Mouse (Mus musculus) heart, postnatal 25 days (tissue): ENCODE measurements around the gene Ptgir. TPM values are rescaled to one million over a fixed set of nuclear protein-coding genes. Genes with fewer than 3 reads are reported as not detected.
A peak's percentile ranks its signal among the peaks of the same experiment; 100 is the strongest.

ENCODE experiments used
- DNase-seq: peaks from one replicate; pipeline ENCODE4 v3.0.0; 2022; ENCODE audit warnings: low spot score
- intact Hi-C: fragments of 180-260 bp; cut with DNase I; formaldehyde crosslinking; loops from one replicate; pipeline ENCODE4 v1.15.1; 2025
- total RNA-seq, 2 experiments: library from RNA; stranded (reverse); gene quantifications; 2 replicates each; pipeline ENCODE4 v1.2.3; 2021

The Ptgir gene
- total RNA-seq, 2 experiments from 2014 or later = 2.1 to 3.1 TPM

DNA sequence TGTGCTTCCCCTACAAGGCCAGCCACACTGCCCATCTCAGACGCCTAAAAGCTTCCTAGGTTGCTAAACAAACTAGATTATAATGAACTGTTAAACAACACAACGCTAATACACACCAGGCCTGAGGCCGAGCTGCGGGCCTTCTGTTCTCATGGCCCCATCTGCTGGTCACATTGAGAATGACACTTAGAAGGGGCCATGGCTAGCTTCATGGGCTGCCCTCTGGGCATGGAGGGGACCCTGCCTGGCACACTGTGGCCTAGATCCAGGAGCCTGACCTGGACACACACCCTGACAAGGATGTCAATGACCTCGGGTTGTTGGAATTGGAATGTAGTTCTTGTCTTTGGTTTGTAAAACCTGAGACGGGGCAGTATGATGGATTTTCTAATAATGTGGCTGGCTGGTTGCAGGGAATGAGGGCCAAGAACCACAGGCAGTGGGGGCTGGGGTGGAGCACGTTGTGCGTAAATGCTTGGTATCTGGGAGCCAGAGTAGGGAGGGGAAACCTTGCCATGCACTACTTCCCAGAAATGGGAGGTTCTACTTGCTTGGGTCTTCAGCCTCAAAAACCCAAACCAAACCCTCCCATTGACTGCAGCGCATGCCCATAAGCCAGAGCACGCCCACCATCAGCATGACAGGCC is 7.6 kb downstream of the Ptgir start:
- intact Hi-C loops = loop anchor here (2.0 kb wide), 1 partner anchor 41 kb away; no protein-coding TSS in a partner anchor
- DNase-seq = no peak

DNA sequence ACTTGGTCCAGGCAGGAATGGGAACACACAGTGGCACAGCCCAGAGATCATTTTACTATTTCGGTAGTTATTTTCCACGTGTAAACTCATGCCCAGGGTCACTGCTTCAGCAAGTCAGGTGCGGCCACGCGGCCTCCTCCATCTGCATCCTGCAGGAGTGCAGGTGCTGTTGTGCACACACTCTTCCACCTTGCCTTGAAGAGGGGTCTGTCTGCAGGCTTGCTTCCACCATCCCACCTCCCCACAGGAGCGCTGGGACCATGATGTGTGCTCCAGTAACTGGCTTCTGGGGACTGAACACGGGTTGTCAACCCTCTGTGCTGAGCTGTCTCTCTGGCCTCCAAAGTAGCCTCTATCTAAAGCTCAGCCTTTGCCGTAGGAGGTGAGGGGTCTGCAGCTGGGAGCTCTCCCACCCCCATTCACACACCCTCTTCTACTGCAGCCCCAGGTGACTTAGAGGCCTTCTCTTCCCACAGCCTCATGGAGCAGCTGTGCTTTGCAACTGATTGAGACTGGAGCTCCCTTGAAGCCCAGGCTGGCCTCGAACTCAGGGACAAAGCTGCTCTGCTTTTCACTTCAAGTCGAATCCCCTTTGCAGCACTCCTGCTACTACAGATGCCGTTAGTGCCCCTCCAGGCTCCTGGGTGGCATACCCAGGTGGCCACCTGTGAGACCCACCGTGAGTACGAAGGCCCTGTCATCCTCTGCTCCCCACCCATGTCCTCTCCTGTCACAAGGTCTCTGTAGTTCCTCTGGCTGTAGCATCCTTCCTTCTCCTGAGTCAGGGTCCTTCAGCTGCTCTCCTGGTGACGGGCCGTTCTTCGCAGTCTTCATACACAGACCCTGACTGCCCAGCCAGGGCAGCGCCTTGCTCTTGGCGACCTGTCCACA is 8.4 kb downstream of the Ptgir start:
- no peak for DNase-seq
- intact Hi-C loops = loop anchor here (2.0 kb wide), 1 partner anchor 42 kb away; no protein-coding TSS in a partner anchor

DNA sequence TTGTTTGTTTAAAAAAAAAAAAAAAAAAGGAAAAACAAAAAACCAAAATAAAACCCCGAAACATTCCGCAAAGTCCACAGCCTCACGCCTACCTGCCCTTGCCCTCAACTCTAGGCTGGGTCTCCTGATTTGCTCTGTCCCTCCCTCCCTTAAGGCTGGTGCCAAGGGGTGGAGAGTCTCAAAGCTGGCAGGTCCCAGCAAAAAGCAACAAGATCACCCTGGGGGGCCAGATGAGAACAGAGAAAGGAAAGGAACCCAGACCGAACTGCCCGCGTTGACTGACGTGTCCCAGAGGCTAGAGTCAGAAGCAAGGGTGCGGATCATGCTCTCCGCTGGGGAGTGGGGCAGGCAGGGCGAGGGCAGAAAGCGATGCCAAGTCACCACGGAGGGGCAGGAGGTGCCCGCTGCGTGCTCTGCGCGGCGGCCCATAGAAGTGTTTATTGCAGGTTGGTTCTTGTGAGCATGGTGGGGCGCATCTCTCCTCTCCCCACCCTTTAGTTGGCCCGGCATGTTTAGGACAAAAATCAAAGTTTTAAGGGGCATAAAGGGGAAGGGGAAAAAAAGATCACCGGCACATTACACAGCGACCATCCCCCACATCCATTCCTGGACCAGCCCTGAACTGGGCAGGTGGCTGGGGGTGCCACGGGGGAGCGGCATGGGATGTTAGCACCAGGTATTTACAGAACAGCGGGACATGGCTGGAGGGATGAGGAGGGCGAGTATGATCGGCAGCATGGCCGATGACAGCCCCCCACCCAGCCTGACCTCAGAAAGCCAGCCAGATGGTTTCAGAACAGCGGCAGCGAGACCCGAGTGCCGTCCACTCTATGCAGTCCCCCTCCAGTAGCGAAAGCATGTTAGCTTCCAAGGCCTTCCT is 9.4 kb downstream of the Ptgir start:
- DNase-seq = no peak
- intact Hi-C loops = loop anchor here (2.0 kb wide), 1 partner anchor 43 kb away; no protein-coding TSS in a partner anchor

DNA sequence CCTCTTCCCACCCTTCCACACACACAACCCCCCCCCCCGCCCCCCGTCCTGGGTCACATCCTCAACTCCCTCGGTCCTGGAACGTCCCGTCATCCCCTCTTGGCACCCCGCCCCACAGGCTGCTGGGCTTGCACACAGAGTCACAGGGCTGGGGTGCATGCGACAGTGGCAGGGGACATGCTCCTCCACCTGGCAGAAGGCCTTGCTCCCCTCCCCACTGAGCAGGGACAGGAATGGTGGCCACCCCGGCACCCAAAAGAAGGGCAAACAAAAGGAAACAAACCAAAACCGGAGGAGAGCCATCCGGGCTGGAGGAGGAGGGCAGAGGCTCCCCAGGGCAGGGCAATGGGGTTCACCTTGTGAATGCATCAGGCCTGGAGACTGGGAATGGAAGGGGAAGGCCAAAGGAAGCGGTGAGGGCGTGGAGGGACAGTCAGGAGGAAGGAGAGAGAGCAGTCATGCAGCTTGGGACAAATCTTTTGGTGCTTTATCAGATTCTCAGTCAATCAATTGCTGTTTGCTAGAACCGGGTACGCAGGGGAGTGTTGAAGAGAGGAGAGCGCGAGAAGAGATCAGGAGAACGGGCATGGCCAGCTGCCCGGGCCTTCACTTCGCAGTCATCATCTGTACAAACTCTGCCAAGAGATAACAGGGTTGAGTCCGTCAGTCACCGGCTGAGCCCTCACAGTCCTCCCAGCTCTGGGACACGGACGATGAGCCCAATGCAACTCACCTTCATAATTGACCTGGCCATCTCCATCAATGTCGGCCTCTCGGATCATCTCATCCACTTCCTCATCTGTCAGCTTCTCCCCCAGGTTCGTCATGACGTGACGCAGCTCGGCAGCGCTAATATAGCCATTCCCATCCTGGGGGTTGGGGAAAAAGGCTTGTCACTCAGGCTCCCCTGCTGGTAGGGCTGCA is 10.3 kb downstream of the Ptgir start:
- DNase-seq = no peak
- intact Hi-C loops = no loop called here

DNA sequence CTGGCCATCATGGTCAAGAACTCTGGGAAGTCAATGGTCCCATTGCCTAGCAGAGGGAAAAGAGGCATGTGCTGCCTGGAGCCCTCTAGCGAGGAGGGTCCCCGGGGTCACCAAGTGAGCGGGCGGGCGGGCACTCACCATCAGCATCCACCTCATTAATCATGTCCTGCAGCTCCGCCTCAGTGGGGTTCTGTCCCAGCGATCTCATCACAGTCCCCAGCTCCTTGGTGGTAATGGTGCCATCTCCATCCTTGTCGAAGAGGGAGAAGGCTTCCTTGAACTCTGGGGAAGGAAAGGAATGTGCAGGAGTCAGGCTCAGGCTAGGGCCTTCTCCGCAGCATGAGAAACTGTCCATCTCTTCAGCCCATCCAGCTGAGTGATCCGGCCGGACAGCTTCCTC is 11.2 kb downstream of the Ptgir start:
- intact Hi-C loops = no loop called here
- no peak for DNase-seq

DNA sequence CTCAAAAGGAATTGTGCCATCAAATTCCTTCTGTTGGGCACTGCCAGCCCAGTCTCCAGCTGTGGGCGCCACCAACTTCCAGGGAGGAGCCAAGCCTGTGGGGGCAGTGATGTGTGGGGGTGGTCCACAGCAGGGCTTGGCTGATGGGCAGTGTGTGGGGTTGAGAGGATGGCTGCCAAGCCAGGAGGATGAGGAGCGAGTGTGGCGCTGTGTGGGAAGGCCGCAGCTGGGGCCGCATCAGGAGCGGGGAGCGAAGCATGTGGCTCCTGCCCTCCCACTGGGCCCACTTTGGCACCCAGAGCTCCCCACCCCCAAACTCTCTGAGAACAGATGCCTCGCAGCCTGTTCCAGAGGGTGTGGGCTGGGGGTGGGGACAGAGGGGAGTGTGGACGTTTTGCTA is 11.7 kb downstream of the Ptgir start:
- intact Hi-C loops = no loop called here
- DNase-seq = no peak

DNA sequence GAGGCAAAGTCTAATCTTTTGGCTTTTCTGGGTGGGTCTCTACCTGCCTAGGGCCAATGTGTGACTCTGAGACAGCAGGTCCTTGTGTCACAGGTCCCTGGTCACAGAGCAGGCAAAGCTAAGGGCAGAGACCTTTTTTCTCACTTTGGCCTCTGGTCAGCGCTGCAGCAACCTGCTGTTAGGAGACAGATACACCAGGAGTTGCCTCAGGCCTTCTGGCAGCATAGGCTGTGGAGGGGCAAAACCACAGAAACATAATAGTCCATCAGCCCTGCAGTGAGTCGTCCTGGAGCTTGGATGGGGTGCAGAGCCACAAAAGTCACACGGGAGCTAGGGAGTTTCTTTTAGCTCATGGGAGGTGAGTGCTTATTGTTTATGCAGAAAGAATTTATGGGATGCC is 12.4 kb downstream of the Ptgir start:
- intact Hi-C loops = no loop called here
- DNase-seq = no peak

DNA sequence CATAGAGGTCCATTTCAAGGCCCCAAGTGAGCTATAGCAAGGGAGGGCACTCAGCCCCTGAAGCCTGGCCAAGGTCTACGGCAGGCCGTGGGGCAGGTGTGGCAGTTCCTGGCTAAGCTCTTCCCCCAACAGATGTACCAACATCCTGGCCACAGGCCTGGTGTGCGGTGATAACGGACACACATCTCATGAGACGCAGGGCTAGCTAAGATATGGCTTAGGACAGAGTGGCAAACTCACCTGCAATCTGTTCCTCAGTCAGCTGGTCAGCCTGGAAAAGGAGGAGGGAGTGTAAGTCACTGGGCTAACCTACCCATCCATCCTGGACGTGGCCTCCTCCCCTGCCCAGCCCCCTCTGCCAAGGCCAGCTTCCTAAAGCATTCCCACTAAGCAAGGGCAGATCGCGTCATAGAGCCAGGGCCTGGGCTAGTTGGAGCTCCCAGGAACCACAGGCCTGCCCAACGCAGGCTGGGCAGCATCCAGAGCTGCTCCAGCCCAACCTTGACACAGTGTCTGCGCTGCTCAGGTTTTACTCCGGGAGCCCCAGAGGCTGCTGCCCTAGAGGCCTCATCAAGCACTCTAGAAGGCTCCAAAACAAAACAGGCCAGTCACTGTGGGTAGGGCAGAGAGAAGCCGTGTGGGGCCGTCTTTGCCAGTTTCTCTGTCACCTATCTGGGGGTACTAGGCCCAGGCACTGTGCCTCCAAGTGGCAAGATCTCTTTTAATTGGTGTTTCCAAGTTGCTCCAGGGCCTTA is 13.3 kb downstream of the Ptgir start:
- intact Hi-C loops = loop anchor here (5.0 kb wide), 1 partner anchor 177 kb away; no protein-coding TSS in a partner anchor
- DNase-seq = no peak

DNA sequence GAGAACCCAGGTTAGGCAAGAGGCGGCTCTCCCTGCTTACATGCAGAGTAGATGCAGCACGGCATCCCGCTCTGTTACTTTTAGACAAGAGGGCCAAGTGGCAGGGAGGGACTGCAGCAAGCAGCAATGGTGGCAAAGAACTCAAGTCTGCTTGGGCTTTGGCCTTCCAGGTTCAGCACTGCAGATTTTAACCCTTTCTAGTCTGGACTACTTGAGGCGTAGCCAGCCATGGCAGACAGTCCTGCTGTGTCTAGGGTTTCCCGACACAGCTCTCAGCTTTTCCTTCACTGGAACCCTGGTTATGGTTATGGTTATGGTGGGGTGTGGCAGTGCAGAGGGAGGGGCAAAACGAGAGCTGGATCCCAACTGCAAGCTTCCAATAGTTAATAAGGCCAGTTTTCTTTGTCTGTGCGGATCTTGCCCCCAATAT is 13.9 kb downstream of the Ptgir start:
- intact Hi-C loops = loop anchor here (5.0 kb wide), 1 partner anchor 178 kb away; no protein-coding TSS in a partner anchor

DNA sequence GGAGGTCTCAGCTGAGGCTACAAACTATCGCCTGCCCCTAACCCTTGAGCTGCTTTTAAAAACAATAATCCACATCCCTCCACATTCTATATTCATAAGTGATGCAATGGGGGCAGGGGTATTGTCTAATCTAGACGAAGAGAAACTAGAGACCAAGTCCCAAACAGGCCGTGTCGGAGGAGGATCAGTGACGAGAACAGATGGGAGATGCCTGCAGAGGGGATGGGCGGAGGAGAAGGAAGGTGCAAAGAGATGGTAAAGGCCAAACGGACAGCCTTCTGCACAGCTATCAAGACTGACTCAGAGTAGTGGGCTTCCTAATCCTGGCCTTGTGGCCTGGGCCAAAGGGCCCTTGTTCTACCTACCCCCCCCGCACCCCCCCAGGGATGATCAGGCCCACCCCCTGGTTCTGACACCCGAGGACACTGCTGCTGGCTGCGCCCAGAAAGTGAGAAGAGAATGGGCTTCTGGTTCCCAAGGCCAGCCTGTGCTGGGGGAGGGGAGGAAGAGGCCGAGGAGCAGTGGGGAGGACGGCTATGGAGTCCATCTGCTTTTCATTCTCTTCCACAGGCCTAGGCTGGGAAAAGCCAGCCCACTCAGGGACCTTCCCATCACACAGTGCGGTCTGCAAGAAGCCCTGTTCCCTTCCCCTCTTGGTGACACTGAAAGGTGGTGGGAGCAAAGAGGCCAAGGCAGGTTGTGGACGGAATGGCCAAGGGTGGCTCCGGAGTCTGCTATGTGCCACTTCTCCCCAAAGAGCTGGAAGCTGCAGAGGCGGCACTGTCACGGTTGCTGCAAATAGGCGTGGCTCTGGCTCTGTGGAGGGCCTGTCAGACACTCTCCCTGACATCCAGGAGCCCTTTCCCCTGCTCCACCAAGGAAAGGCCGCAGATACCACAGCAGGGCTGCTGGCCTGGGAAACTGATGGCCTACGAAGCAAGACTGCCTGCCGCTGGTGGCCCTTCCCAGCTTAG is 14.8 kb downstream of the Ptgir start:
- DNase-seq = no peak
- intact Hi-C loops = loop anchor here (5.0 kb wide), 1 partner anchor 179 kb away; no protein-coding TSS in a partner anchor

More for the DNA sequence above, 13.9 kb downstream of the Ptgir start:
- no peak for DNase-seq

DNA sequence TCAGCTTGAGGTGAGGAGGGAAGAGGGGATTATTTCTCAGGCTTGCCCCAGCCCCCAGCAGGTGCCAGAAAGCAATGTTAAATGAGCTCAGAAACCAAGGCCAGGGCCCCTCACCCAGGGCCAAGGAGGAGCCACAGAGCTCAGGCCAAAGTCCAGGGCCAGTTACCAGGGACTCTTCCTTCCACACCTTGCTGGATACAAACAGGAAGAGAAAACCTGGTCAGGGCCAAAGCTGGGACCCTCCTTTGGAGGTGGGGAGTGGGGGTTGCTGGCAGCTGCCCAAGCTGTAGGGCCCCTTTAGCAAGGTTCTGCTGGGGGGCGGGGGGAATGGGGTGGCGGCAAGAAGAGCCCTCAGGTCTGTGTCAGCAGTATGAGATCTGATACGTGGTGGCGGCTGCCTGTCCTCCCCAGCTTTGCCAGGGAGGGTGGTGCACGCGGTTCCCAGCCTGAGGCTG is 15.6 kb downstream of the Ptgir start:
- DNase-seq = no peak
- intact Hi-C loops = loop anchor here (2.0 to 5.0 kb wide), 2 partner anchors 105 to 180 kb away; partner anchors contain the start of gene Fkrp

DNA sequence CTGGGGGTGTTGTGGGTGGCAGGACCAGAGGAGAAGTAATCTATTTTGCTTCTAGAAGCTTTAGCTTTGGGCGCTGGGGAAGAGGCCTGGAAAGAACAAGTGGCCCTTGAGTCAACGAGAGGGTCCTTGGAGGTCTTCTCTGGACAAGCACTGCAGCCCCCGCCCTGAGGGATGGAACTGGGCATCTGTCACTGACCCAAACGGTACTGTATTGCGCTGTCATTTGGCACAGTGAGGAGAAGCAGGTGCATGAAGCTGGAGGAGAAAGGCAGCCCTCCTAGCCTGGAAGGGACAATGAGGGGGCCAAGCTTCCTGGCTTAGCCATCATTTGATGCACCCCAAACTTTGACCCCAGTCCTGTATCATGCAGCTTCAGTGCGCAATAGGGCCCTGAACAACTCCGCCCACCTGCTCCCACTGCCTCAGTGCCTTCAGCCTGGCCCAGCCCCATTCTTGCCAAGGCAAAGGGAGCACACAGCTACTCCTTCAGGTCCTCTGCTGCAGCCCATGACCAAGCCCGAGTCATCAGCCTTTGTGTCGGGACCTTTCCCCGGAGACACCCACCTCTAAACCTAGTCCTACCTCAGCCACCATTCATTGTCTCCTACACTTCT is 16.2 kb downstream of the Ptgir start:
- intact Hi-C loops = loop anchor here (2.0 to 5.0 kb wide), 2 partner anchors 106 to 180 kb away; partner anchors contain the start of gene Fkrp
- DNase-seq = no peak

DNA sequence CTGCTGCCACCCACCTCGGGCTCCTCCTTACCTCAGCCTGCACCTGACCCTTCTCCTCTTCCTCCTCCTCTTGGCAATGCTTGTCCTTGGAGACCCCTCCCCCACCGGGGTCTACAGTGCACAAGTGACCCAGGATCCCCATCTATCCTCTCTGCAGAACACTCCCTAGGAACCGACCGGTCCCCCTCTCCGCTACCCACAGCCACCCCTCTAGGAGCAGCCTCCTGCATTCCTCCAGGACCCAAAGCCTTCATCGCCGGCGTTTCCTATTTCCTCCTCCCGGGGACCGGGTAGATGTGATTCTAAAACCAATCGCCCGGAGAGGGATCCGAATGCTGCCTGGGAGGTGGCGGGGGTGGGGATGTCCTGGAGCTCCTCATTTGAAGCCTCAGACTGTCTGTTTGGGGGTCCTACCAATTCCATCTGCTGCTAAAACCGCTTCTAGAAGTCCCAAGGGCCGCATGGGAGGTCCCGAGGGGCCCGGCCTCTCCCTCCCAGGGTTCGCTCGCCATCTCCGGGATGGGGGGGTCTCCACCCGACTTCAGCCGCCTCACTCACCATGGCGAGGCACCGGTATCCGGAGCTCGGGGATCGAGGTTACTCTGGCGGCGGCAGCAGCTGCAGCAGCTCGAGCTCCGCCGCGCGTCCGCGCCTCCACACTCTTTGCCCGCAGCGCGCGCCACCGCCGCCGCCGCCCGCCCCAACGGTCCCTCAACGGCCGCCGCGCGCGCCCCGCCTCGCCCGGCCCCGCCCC is 17.2 kb downstream of the Ptgir start:
- DNase-seq = no peak
- intact Hi-C loops = loop anchor here (2.0 to 5.0 kb wide), 3 partner anchors 107 to 181 kb away; partner anchors contain the start of gene Fkrp

DNA sequence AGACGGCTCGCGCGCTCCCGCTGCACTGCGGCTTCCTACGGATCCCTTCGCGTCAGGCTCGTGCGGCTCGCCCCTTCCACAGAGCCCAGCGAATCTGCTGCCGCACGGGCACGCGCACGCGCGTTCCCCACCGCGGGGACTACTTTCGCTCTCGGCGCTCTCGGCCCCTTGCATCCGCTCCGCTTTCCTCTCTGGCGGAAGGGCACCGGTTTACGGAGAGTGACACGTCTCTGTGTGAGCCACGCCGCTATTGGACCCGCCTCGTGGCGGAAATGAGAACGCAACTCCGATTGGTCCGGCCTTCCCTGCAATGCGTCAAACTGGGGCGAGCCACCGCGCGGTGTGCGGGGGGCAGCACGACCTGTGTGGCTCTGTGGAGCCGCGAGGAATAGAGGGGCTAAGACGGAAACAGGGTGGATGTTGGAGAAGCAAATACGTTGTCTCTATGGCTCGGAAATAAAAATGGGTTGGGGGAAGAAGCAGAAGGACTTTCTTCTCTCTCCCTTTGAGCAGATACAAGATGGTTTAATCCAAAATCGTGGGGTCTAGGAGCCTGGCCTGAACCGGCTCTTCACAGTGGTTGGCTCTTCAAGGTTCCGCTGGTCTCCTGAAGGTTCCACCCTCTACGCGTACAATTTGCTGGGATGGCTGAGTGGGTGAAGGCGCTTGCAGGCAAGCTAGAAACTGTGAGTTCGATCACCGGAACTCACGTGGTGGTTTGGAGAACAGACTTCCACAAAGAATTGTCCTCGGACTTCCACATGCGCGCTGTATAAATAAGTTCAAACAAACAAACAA is 17.9 kb downstream of the Ptgir start, which contains the start of gene Calm3:
Gene Calm3 (minus strand): TSS at position 78 of the 798 bp plus-strand sequence.
- intact Hi-C loops = loop anchor here (2.0 to 5.0 kb wide), 2 partner anchors 137 to 182 kb away; no protein-coding TSS in a partner anchor
- peak; percentile 100 for DNase-seq

DNA sequence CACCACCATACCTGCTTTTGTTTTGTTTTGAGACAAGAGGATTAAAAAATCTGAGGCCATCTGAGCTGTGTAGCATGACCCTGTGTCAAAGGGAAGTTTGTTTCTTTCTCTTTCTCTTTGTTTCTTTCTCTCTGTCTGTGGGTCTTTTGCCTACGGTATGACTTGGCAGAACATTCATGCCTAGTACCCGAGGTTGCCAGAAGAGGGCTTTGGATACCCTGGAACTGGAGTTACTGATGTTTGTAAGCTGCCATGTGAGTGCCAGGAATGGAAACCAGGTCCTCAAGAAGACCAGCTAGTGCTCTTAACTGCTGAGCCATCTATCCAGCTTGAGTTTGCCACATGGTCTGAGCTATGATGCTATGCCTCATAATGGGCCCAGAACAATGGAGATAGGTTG is 22.1 kb downstream of the Ptgir start:
- DNase-seq = no peak
- intact Hi-C loops = no loop called here
